Mouse (Mus musculus): ENCODE results near the gene Irgc1.

Gene Irgc1

GRCm38 (mm10) chr7:24472442-24472841, 20.3 kb upstream of the Irgc1 start:
- in situ Hi-C loops (cut with MboI, MseI): no loop called here

DNA sequence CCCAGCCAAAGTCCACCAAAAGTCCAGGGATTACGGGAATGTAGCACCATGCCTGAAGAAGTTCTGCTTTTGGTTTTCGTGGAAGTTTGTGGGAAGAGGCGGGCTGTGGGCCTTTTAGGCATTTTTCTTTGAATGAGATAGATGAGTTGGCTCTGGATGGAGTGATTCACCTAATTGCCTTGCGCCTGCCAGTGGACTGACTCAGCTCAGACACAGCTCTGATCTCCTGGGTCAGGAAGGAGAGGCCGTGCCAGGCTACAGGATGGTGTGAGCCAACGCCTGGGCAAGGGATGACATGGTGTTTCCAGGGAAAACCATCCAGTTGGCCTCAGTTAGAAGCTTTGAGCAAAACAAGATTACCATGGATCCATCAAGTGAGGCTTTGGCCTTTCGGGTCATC, 18.3 kb upstream of the Irgc1 start:
- in situ Hi-C loops (cut with MboI, MseI): no loop called here

- in situ Hi-C loops (cut with MboI, MseI): no loop called here
These were observed 17.0 kb upstream of the Irgc1 start for GRCm38 (mm10) chr7:24469126-24469525.

DNA sequence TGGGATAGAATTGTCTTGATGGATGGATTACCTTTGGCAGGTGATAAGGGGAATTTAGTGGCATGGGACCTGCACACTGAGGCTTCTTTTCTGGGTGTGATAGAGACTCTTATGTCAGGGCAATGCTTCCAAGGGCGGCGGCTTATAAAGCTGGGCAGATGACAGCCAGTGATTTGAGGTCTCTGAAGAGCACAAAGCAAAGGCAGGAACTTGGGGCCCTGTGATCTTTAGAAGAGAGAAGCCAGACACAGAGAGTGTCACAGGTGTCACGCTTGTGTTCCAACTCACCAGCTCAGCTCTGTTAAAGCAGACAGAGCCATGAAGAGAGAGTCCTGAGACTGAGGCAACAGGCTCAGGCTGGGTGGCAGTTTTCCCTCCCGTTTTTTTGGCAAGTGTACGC, 15.8 kb upstream of the Irgc1 start:
- in situ Hi-C loops (cut with MboI, MseI): no loop called here

DNA sequence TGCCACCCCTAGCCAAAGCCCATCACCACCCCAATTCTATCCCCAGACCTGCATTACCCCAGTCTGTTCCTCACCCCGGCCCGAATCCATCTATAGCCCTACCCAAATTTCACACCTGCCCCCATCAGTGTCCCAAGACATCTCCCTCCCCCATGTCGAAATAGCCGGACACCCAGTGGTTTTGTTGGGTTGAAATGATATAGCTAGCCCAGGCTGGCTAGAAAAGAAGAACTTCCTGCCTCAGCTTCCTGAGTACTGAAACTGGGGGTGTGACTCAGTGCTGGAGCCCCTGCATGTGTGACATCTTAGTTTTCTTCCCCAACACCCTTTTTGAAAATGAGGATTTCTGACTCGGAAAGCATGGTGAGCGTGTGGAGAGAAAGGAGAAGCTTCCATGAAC, 14.7 kb upstream of the Irgc1 start:
- in situ Hi-C loops (cut with MboI, MseI): no loop called here

DNA sequence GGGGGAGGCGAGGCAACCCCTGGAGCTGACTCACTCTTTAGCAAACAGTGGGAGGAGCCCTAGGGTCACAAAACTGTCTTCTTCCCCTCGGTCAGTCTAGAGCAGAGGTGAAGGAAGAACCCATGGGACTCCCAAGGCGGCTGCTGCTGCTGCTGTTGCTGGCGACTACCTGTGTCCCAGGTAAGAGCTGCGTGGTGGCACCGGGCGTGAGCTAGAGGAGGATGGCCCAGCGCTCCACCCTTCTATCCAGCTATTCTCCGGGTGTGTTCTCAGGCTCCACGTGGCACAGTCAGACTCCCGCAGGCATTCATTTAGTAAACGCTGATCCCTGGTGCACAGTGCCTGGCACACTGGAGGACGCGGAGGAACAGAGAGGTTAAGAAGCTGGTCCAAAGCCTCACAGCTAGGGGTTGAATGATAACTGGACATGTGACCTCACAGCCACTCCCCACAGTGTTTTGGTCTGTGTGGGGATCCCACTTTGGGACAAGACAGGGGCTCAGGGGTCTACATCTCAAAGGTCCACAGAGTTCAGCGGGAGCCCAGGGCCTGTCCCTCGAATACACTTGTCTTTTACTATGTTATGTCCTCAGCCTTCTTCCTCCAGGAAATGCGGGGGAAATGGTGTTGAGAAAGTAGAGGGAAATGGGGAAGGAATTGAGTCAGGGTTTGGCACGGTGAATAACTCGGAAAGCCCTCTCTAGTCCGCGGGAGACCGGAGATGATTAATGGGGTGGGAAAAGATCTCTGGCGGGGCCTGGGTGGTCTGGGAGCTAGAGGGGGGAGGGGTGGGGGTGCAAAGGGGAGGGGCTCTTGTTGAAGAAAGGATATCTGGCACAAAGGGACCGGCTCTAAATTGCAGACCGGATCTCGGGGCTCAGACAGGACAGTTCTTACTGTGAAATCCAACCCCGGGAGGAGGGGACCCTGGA, 10.6 kb upstream of the Irgc1 start, which contains the start of gene Plaur:
Gene Plaur (plus strand): TSS at position 97 of the 932 bp plus-strand sequence.
- in situ Hi-C loops (cut with MboI, MseI): no loop called here

GRCm38 (mm10) chr7:24461376-24462051, 9.4 kb upstream of the Irgc1 start:
- in situ Hi-C loops (cut with MboI, MseI): no loop called here

DNA sequence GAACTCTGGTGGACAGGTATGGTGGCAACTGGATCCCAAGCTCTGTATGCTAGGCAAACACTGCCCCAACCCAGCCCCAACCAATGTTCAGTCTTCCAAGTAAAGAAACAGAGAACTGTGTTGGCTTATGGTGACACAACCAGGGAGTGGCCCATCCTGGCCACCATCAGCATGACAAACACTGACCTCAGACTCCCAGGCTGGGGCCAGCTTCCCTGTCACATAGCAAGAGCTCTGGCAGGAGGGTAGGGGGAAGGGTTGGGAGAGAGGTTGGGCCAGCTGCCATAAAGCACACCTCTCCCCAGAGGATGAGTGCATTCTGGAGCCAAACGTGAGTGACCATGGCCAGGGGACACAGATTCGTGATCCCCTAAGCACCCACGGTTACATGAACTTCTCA, 7.7 kb upstream of the Irgc1 start:
- in situ Hi-C loops (cut with MboI, MseI): loop anchor here (5.0 kb wide), 1 partner anchor 93 kb away; no protein-coding TSS in a partner anchor

DNA sequence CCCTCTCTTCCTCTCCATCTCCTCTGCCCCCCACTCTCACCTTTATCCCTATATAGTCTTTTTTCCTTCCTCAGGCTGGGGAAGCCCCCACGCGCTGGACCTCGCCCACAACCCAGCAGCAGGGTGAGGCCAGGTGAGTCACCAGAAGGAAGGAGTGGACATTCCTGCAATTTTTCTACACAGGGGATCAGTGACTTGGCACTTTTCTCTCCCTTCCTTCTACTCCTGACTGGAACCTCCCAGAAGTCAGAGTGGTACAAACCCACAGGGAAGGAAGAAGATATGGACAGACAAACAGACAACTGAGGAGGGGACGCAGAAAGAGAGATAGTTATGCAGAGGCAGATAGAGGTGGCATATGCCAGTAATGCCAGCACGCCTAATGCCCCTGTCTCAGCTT, 7.3 kb upstream of the Irgc1 start:
- in situ Hi-C loops (cut with MboI, MseI): loop anchor here (5.0 kb wide), 1 partner anchor 92 kb away; no protein-coding TSS in a partner anchor

DNA sequence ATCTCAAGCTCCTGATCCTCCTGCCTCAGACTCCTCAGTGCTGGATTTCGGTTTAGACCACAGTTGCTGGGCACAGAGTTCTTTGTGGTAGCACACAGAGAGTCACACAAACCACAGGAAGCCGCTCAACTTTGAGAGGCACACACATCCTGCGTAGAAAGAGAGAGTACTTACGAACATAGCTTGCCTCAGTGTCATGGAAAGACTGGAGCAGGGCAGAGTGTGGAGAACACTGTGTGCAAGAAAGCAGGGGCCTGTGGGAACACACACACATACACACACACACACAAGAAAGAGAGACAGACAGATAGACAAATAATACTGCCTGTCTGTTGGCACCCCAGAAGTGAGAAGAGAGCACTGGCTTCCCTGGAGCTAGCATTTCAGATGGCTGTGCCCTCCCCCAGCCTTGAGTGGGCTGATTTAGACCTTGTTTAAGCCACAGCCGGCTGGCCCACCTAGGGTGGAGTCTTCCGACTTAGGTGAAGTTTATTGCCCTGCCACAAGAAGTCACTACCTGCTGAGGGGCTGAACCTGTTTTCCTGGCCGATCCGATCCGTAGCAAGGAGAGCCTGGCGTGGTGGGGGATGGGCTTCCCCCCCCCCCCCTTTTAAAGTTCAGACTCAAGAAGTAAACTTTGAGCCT, 5.8 kb upstream of the Irgc1 start:
- in situ Hi-C loops (cut with MboI, MseI): loop anchor here (5.0 kb wide), 1 partner anchor 91 kb away; no protein-coding TSS in a partner anchor

- in situ Hi-C loops (cut with MboI, MseI): loop anchor here (5.0 kb wide), 1 partner anchor 88 kb away; no protein-coding TSS in a partner anchor
These were observed 3.6 kb upstream of the Irgc1 start for GRCm38 (mm10) chr7:24455726-24456125.

GRCm38 (mm10) chr7:24454199-24454598, 2.1 kb upstream of the Irgc1 start:
- in situ Hi-C loops (cut with MboI, MseI): no loop called here

- in situ Hi-C loops (cut with MboI, MseI): no loop called here
These were observed 1.5 kb downstream of the Irgc1 start for GRCm38 (mm10) chr7:24450585-24451017.

GRCm38 (mm10) chr7:24448782-24449517, 3.1 kb downstream of the Irgc1 start:
- in situ Hi-C loops (cut with MboI, MseI): no loop called here

DNA sequence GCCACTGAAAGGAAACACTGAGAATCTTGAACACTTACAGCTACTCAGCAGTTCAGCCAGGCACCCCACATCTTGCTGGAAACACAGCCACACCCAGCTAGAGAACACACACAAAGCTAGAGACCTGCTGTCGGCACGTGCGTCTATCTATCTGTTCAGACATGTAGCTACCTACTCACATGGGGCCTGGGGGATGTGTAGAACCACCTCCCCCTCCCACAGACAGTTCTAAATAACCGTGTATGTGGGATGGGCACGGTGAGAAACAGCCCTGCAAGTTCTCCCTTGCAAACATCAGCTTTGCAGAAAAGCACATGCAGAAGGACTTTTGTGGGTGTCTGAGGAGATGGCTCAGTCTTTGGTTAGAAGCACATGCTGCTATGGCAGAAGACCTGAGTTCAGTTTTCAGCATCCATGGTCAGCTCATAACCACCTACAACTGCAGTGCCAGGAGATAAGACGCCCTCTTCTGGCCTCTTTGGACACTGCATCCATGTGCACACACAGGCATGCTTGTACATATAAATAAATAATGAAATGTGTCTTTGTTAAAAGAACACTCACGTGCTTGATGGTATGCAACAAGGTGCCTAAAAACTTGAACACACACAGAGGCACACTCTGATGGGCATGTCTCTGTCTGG, 5.3 kb downstream of the Irgc1 start:
- in situ Hi-C loops (cut with MboI, MseI): no loop called here

DNA sequence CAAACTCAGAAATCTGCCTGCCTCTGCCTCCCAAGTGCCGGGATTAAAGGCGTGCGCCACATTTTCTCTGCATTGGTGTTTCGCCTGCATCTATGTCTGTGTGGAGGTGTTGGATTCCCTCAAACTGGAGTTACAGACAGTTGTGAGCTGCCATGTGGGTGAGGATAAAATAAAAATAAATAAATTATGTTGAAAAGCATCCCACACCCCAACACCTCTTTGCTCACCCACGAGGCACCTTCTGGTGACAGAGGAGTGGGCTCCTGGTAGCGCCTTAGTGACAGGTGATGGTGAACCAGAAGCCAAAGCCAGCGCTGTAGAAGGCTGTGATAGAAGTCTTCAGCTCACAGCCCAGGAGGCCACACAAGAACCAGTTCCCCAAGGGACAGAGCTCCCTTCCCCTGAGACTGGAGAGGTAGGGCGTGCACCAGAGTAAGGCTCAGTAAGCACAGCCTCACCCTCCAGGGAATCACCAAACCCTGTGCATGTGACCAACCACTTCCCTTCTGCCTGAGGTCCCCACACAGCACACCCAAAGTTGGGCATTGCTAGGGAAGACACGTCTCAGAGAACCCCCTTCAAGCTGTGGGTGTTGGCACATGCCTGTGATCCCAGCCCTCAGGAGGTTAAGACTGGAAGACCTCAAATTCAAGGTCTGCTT, 6.7 kb downstream of the Irgc1 start:
- in situ Hi-C loops (cut with MboI, MseI): no loop called here

DNA sequence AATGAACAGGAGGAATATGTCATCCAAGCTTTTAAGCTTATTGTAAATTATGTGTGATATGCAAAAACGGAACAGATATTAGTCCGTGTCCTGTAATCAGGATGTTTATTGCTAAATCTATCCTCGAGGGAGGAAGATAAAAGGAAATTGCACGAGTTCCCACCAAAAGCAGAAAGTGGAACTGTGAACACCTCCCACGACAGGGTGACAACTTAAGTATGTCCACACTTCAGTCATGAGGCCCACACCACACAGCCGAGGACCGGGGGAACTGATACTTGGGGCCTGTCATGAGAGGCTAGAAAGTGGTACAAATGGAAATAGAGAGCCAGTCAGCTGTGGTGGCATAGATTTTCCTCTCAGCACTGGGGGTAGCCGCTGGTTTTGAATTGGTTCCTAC, 9.8 kb downstream of the Irgc1 start:
- in situ Hi-C loops (cut with MboI, MseI): no loop called here

- in situ Hi-C loops (cut with MboI, MseI): no loop called here
These were observed 10.3 kb downstream of the Irgc1 start for GRCm38 (mm10) chr7:24441785-24442184.

GRCm38 (mm10) chr7:24439891-24440290, 12.2 kb downstream of the Irgc1 start:
- in situ Hi-C loops (cut with MboI, MseI): no loop called here

DNA sequence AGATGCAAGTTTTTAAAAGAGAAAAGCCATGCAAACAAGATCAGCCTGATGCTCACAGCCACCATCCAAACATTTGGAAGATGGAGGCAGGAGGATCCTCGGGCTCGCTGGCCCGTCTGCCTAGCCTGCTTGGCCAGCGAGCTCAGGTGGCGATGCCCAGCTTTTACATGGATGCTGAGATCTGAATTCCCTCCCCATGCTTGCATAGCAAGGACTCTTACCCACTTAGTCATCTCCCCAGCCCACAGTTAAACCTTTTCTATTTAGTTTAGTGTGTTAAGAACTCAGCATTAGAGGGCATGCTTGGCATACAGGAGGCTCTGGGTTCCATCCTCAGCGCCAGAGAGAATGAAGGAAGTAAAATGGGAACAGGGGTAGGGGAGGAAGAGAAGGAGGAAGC, 12.9 kb downstream of the Irgc1 start:
- in situ Hi-C loops (cut with MboI, MseI): no loop called here

Data from regulatory T cell (primary cell).